Mouse (Mus musculus) heart, embryonic 13.5 days (tissue): ENCODE data around the gene Olfr1495. TPM values are rescaled to one million over a fixed set of nuclear protein-coding genes. Genes with fewer than 3 reads are reported as not detected.

ENCODE experiments used
- polyA plus RNA-seq: library from polyadenylated mRNA; unstranded; fragments of >200 nt; fragmentation: Nextera tagmentation; extraction: Ambion mirVana; gene quantifications from 2 replicates; pipeline ENCODE4 v1.2.1, GENCODE M21; 2015

Olfr1495 gene
- polyA plus RNA-seq, 1 experiment from 2014 or later = not detected

Other genes with a start within 250 kb of the Olfr1495 start
- not detected in 2 replicates for gene Olfr1480, start 236.7 kb upstream of the Olfr1495 start, polyA plus RNA-seq
- not detected in 2 replicates for gene Olfr1484, start 181.1 kb upstream of the Olfr1495 start, polyA plus RNA-seq
- not detected in 2 replicates for gene Olfr1487, start 147.2 kb upstream of the Olfr1495 start, polyA plus RNA-seq
- gene Olfr1489, start 133.0 kb upstream of the Olfr1495 start, polyA plus RNA-seq = not detected in 2 replicates
- gene Olfr1490, start 113.5 kb upstream of the Olfr1495 start, polyA plus RNA-seq = not detected in 2 replicates
- gene Olfr1491, start 67.3 kb upstream of the Olfr1495 start, polyA plus RNA-seq = not detected in 2 replicates
- not detected in 2 replicates for gene Olfr1493-ps1, start 41.3 kb upstream of the Olfr1495 start, polyA plus RNA-seq
- not detected in 2 replicates for gene Olfr1494, start 24.9 kb upstream of the Olfr1495 start, polyA plus RNA-seq
- not detected in 2 replicates for gene Olfr1496, start 13.3 kb downstream of the Olfr1495 start, polyA plus RNA-seq
- gene Olfr1497, start 33.6 kb downstream of the Olfr1495 start, polyA plus RNA-seq = not detected in 2 replicates
- not detected in 2 replicates for gene Olfr1499, start 54.8 kb downstream of the Olfr1495 start, polyA plus RNA-seq
- gene Olfr1500, start 65.9 kb downstream of the Olfr1495 start, polyA plus RNA-seq = not detected in 2 replicates
- gene Olfr1501, start 86.1 kb downstream of the Olfr1495 start, polyA plus RNA-seq = not detected in 2 replicates
- gene Olfr1502, start 97.2 kb downstream of the Olfr1495 start, polyA plus RNA-seq = not detected in 2 replicates
- not detected in 2 replicates for gene Olfr1504, start 133.3 kb downstream of the Olfr1495 start, polyA plus RNA-seq
- not detected in 2 replicates for gene Olfr1505, start 148.9 kb downstream of the Olfr1495 start, polyA plus RNA-seq